ENCODE assay signal across 9 mouse cellular contexts in genomic region chr7:114322531-114323441, GRCm38 (mm10). TPM values are rescaled to one million over a fixed set of nuclear protein-coding genes. Genes with fewer than 3 reads are reported as not detected.
DNase-seq lines count a peak whose midpoint lies in the region; ATAC-seq lines count a peak whose summit lies in the region.
"Had no signal": no experiment of that assay in that cellular context is flagged by ENCODE, and none has a peak within 500 bp of the region (broad histone marks: within the 10 kb centered on the region; RNA-seq: fewer than 3 reads in every experiment).

No protein-coding gene starts in this region.

- H3K4me3 ChIP-seq in intestine, embryonic 14.5 days (ENCODE audit: low read depth, low read length): no peak overlapping the region
- H3K4me3 ChIP-seq in liver, embryonic 12.5 days: no peak overlapping the region
- H3K4me3 ChIP-seq in forebrain, embryonic 13.5 days: no peak overlapping the region

- no peak overlapping the region for H3K4me2 ChIP-seq in intestine, embryonic 14.5 days (ENCODE audit: low read length)
- H3K4me2 ChIP-seq in liver, embryonic 12.5 days: no peak overlapping the region
- H3K4me2 ChIP-seq in forebrain, embryonic 13.5 days: no peak overlapping the region

- 51% methylated on average over 9 of the region's 9 CpGs for WGBS in intestine, embryonic 14.5 days
- WGBS in liver, embryonic 12.5 days (ENCODE audit: insufficient replicate concordance): 67% methylated on average over 9 of the region's 9 CpGs
- WGBS in forebrain, embryonic 13.5 days: 81% methylated on average over 9 of the region's 9 CpGs

- peak; percentile 88 for ATAC-seq in intestine, embryonic 14.5 days (replicated peaks; ENCODE audit: low FRiP score, low TSS enrichment, low read depth)
- ATAC-seq in liver, embryonic 12.5 days: peak; percentile 81
- ATAC-seq in forebrain, embryonic 13.5 days: no peak; the same call in 1 of the 2 replicates

- no peaks in the 10 kb centered on the region for H3K36me3 ChIP-seq in intestine, embryonic 14.5 days (ENCODE audit: control insufficient read depth, insufficient read depth, low read length)
- H3K36me3 ChIP-seq in liver, embryonic 12.5 days: no peaks in the 10 kb centered on the region
- no peaks in the 10 kb centered on the region for H3K36me3 ChIP-seq in forebrain, embryonic 13.5 days (ENCODE audit: poor library complexity, severe bottlenecking)

- H3K27me3 ChIP-seq in intestine, embryonic 14.5 days (replicated peaks; ENCODE audit: control insufficient read depth, insufficient read depth, low read length): no peaks in the 10 kb centered on the region
- no peaks in the 10 kb centered on the region for H3K27me3 ChIP-seq in liver, embryonic 12.5 days (replicated peaks)
- peaks cover 6% of the 10 kb centered on the region; the same call in 1 of the 2 replicates for H3K27me3 ChIP-seq in forebrain, embryonic 13.5 days

- no peak overlapping the region for H3K9ac ChIP-seq in intestine, embryonic 14.5 days (ENCODE audit: low read length)
- H3K9ac ChIP-seq in liver, embryonic 12.5 days: no peak overlapping the region
- H3K9ac ChIP-seq in forebrain, embryonic 13.5 days: no peak overlapping the region

- H3K4me1 ChIP-seq in intestine, embryonic 14.5 days (replicated peaks; ENCODE audit: control insufficient read depth, insufficient read depth, low read length): peaks cover 6% of the 10 kb centered on the region; the same call in 1 of the 2 replicates
- peaks cover 6% of the 10 kb centered on the region; the same call in 1 of the 2 replicates for H3K4me1 ChIP-seq in liver, embryonic 12.5 days
- H3K4me1 ChIP-seq in forebrain, embryonic 13.5 days: peaks cover 15% of the 10 kb centered on the region

- H3K27ac ChIP-seq in intestine, embryonic 14.5 days (ENCODE audit: low read depth): peak overlapping the region; percentile 52
- peak overlapping the region; percentile 32; the same call in 1 of the 2 replicates for H3K27ac ChIP-seq in liver, embryonic 12.5 days
- no peak overlapping the region for H3K27ac ChIP-seq in forebrain, embryonic 13.5 days
- H3K27ac ChIP-seq: macrophage had no signal

- DNase-seq in cerebellum, adult 18-20 months: peak; percentile 25 to 28
- no peak for DNase-seq in cerebellum, postnatal 4 days (ENCODE audit: low spot score in 2 of 2)
- DNase-seq in 3134 (ENCODE audit: extremely low read depth, insufficient read length, low spot score): peak; percentile 23
- DNase-seq in intestine, embryonic 14.5 days (ENCODE audit: low spot score): peak; percentile 58
- DNase-seq in B cell, adult 2 months: no peak
- no peak for DNase-seq in thymus, postnatal 10 days (ENCODE audit: low spot score in 2 of 2)

- no peaks in the 10 kb centered on the region for H3K9me3 ChIP-seq in intestine, embryonic 14.5 days (ENCODE audit: control insufficient read depth, low read length)
- H3K9me3 ChIP-seq in liver, embryonic 12.5 days (replicated peaks): no peaks in the 10 kb centered on the region
- no peaks in the 10 kb centered on the region for H3K9me3 ChIP-seq in forebrain, embryonic 13.5 days (replicated peaks)

RNA-seq across cellular contexts. Expression of gene Psma1, which starts 46.9 kb away (rescaled TPM):
- 395 and 399 TPM in 2 replicates for polyA plus RNA-seq in intestine, embryonic 14.5 days (2014; fragmentation: Nextera tagmentation; extraction: Ambion mirVana)
- polyA plus RNA-seq in liver, embryonic 12.5 days (2016; fragmentation: Nextera tagmentation; extraction: Ambion mirVana): 336 and 348 TPM in 2 replicates
- 482 and 494 TPM in 2 replicates for polyA plus RNA-seq in forebrain, embryonic 13.5 days (2015; fragmentation: Nextera tagmentation; extraction: Ambion mirVana)

Comparison
In these comparisons a context has a peak if more than half of its experiments do, and no peak if none do; other contexts are left out.
1. DNase-seq: peak in cerebellum, adult 18-20 months (2 of 2), 3134 (single experiment) and intestine, embryonic 14.5 days (single experiment); none in cerebellum, postnatal 4 days (0 of 2), B cell, adult 2 months (0 of 2) and thymus, postnatal 10 days (0 of 2).